Mouse (Mus musculus) CH12.LX (cell line): ENCODE results near the gene Rtn1. TPM values are rescaled to one million over a fixed set of nuclear protein-coding genes. Genes with fewer than 3 reads are reported as not detected.

Experiments
- DNase-seq: peaks from one replicate; pipeline ENCODE4 v3.0.0-alpha.2; 2013; ENCODE audit errors: extremely low read depth
- H3K27ac ChIP-seq: 2 replicates; pipeline ENCODE4 v1.5.1; 2012; ENCODE audit warnings: low read depth, mild to moderate bottlenecking, control low read depth, moderate library complexity; ENCODE audit not compliant: insufficient read depth
- H3K27me3 ChIP-seq: replicated peaks from 2 replicates; pipeline ENCODE3; 2012; ENCODE audit warnings: inconsistent platforms
- H3K36me3 ChIP-seq, 2 experiments: replicated peaks in 1 of 2; 2 replicates each; pipeline versions ENCODE3 to v1.6.1; 2012; ENCODE audit warnings: inconsistent platforms in 1 of 2, low read length in 1 of 2, mild to moderate bottlenecking in 1 of 2, mixed read lengths in 1 of 2, moderate library complexity in 1 of 2; ENCODE audit not compliant: control insufficient read depth in 1 of 2, insufficient read depth in 1 of 2
- H3K4me1 ChIP-seq, 2 experiments: 2 replicates each; pipeline ENCODE4 v1.6.1; 2012; ENCODE audit warnings: inconsistent platforms in 1 of 2, moderate library complexity in 1 of 2; ENCODE audit not compliant: insufficient read depth in 2 of 2, control insufficient read depth in 1 of 2
- H3K4me2 ChIP-seq: 2 replicates; pipeline ENCODE4 v1.6.1; 2012; ENCODE audit warnings: low read depth, mild to moderate bottlenecking, control low read depth; ENCODE audit not compliant: poor library complexity, insufficient read depth, severe bottlenecking
- H3K4me3 ChIP-seq, 3 experiments: fragments of 150-350 bp in 1 of 3; sonication (generic) in 1 of 3; replicated peaks in 1 of 3; 2 replicates each; pipeline versions ENCODE3 to v1.5.1; 2011 to 2012; ENCODE audit warnings: low read depth in 2 of 3, low read length in 2 of 3, mild to moderate bottlenecking in 2 of 3, moderate library complexity in 2 of 3, control low read depth in 1 of 3, improper control_type of control experiment in 1 of 3, inconsistent platforms in 1 of 3, mixed read lengths in 1 of 3; ENCODE audit not compliant: poor library complexity in 1 of 3
- H3K79me2 ChIP-seq: replicated peaks from 2 replicates; pipeline ENCODE4 v1.6.1; 2012; ENCODE audit warnings: mild to moderate bottlenecking, moderate library complexity; ENCODE audit not compliant: control insufficient read depth, poor library complexity, insufficient read depth, severe bottlenecking; ENCODE audit errors: extremely low read depth
- H3K9ac ChIP-seq: 2 replicates; pipeline ENCODE4 v1.6.1; 2012; ENCODE audit warnings: low read depth, mild to moderate bottlenecking, control low read depth, moderate library complexity; ENCODE audit not compliant: insufficient read depth
- H3K9me3 ChIP-seq: replicated peaks from 2 replicates; pipeline ENCODE3; 2012; ENCODE audit warnings: low read length, inconsistent platforms, mixed read lengths
- BHLHE40 ChIP-seq: IDR thresholded peaks from 2 replicates; pipeline ENCODE4 v1.6.1; 2011; ENCODE audit warnings: mild to moderate bottlenecking, low read depth, low read length, improper control_type of control experiment
- CTCF ChIP-seq, 2 experiments: IDR thresholded peaks in 1 of 2; conservative IDR thresholded peaks in 1 of 2; 2 replicates each; pipeline ENCODE4 v1.5.1; 2011 to 2012; ENCODE audit warnings: low read depth in 2 of 2, low read length in 2 of 2, improper control_type of control experiment in 1 of 2, inconsistent platforms in 1 of 2, mild to moderate bottlenecking in 1 of 2, moderate library complexity in 1 of 2
- ELF1 ChIP-seq: IDR thresholded peaks from 2 replicates; pipeline ENCODE4 v1.6.1; 2014; ENCODE audit warnings: low read depth, mild to moderate bottlenecking, inconsistent platforms, low read length, improper control_type of control experiment
- GABPA ChIP-seq: IDR thresholded peaks from 2 replicates; pipeline ENCODE4 v1.6.1; 2012; ENCODE audit warnings: low read depth, low read length, improper control_type of control experiment, inconsistent platforms; ENCODE audit not compliant: insufficient replicate concordance
- IRF4 ChIP-seq: IDR thresholded peaks from 2 replicates; pipeline ENCODE4 v1.6.1; 2014; ENCODE audit warnings: low read depth, mild to moderate bottlenecking, inconsistent platforms, low read length, improper control_type of control experiment
- JUND ChIP-seq: conservative IDR thresholded peaks from 2 replicates; pipeline ENCODE4 v1.6.1; 2011; ENCODE audit warnings: low read depth, low read length, improper control_type of control experiment
- KAT2A ChIP-seq: IDR thresholded peaks from 2 replicates; pipeline ENCODE4 v1.6.1; 2012; ENCODE audit warnings: low read length, improper control_type of control experiment, inconsistent platforms; ENCODE audit not compliant: insufficient replicate concordance
- MXI1 ChIP-seq: IDR thresholded peaks from 2 replicates; pipeline ENCODE4 v1.6.1; 2011; ENCODE audit warnings: mild to moderate bottlenecking, low read depth, low read length, improper control_type of control experiment
- MYC ChIP-seq: IDR thresholded peaks from 2 replicates; pipeline ENCODE4 v1.6.1; 2011; ENCODE audit warnings: low read depth, mild to moderate bottlenecking, improper control_type of control experiment, low read length
- PAX5 ChIP-seq: IDR thresholded peaks from 2 replicates; pipeline ENCODE4 v1.6.1; 2012; ENCODE audit warnings: low read length, inconsistent platforms, mixed read lengths
- SMC3 ChIP-seq: IDR thresholded peaks from 2 replicates; pipeline ENCODE4 v1.6.1; 2011; ENCODE audit warnings: low read depth, low read length, improper control_type of control experiment
- TBP ChIP-seq: conservative IDR thresholded peaks from 2 replicates; pipeline ENCODE4 v1.6.1; 2011; ENCODE audit warnings: low read depth, low read length, improper control_type of control experiment
- TCF12 ChIP-seq: IDR thresholded peaks from 2 replicates; pipeline ENCODE4 v1.6.1; 2014; ENCODE audit warnings: low read depth, mild to moderate bottlenecking, inconsistent platforms, low read length, improper control_type of control experiment
- USF1 ChIP-seq: IDR thresholded peaks from 2 replicates; pipeline ENCODE4 v1.6.1; 2014; ENCODE audit warnings: low read depth, mild to moderate bottlenecking, inconsistent platforms, low read length, improper control_type of control experiment
- USF2 ChIP-seq: conservative IDR thresholded peaks from 2 replicates; pipeline ENCODE4 v1.6.1; 2011; ENCODE audit warnings: low read depth, low read length, improper control_type of control experiment
- ZKSCAN1 ChIP-seq: IDR thresholded peaks from 2 replicates; pipeline ENCODE4 v1.6.1; 2012; ENCODE audit warnings: low read depth, inconsistent platforms, low read length, improper control_type of control experiment, borderline replicate concordance
- ZMIZ1 ChIP-seq: IDR thresholded peaks from 2 replicates; pipeline ENCODE4 v1.6.1; 2012; ENCODE audit warnings: low read depth, mild to moderate bottlenecking, inconsistent platforms, low read length, improper control_type of control experiment
- ZNF384 ChIP-seq: IDR thresholded peaks from 2 replicates; pipeline ENCODE4 v1.6.1; 2012; ENCODE audit warnings: low read depth, low read length, improper control_type of control experiment, inconsistent platforms
- dilution Hi-C: fragments of 300-500 bp; cut with MboI; formaldehyde crosslinking; loops from 2 replicates; pipeline ENCODE4 v1.14.3; 2020; ENCODE audit warnings: low sequenced_read_pairs; ENCODE audit not compliant: extremely low pct_unique_long_range_greater_than_20kb, extremely low pct_ligation_motif_present
- in situ Hi-C: fragments of 300-500 bp; cut with MboI; formaldehyde crosslinking; loops from 3 replicates; pipeline ENCODE4 v1.14.3; 2019; ENCODE audit warnings: low sequenced_read_pairs, low pct_ligation_motif_present, low pct_unique_long_range_greater_than_20kb, mixed read lengths
- polyA plus RNA-seq: library from polyadenylated mRNA; unstranded; fragments of >175 nt; gene quantifications from 2 replicates; pipeline ENCODE4 v1.2.1, GENCODE M21; 2012; ENCODE audit warnings: low read depth; ENCODE audit not compliant: insufficient read length
- total RNA-seq, 2 experiments: library from RNA; depleted of rRNA; stranded (reverse); fragments of 300-350 nt in 1 of 2; fragments of >200 nt in 1 of 2; gene quantifications; 2 replicates each; pipeline ENCODE4 v1.2.3; 2012 to 2014

Rtn1 gene
- total and polyA plus RNA-seq, 3 experiments = 0.08 to 0.17 TPM; not detected in 1

DNA sequence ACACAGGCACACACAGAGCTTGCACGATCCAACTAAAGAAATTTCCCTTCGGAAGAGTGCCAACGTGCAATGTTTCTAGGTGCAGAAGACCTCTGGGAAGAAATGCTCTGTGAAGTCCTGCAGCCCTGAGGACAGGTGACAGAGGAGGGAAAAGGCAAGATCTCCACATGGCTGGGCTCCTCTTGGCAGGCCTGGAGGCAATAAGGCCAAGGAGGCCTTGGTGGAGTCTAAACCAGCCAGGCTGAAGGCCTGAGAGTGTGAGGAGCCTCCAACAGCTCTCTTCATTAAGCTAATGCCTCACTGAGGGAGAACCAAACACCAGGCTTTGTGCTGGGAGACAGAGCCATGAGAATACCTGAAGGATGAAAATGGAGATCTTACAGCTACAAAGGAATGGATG lies 183.5 kb downstream of the Rtn1 start:
- no peaks in the 10 kb centered on the region for H3K36me3 ChIP-seq
- in situ Hi-C loops (no loop called here), dilution Hi-C loops (no loop called here)
- no peak overlapping the region for H3K27ac ChIP-seq
- no peak overlapping the region for H3K4me3 ChIP-seq
- no peaks in the 10 kb centered on the region for H3K79me2 ChIP-seq
- H3K9me3 ChIP-seq = no peaks in the 10 kb centered on the region
- H3K4me1 ChIP-seq = peaks cover 5 to 16% of the 10 kb centered on the region in 2 experiments
- H3K27me3 ChIP-seq = no peaks in the 10 kb centered on the region
- no peak for TF ChIP-seq TBP
- no peak for TF ChIP-seq ZKSCAN1
- no peak for TF ChIP-seq SMC3
- TF ChIP-seq IRF4 = no peak
- no peak for TF ChIP-seq ZMIZ1
- no peak for TF ChIP-seq ZNF384
- no peak for TF ChIP-seq GABPA
- no peak for TF ChIP-seq JUND
- no peak overlapping the region for H3K4me2 ChIP-seq
- no peak for DNase-seq
- H3K9ac ChIP-seq = no peak overlapping the region

DNA sequence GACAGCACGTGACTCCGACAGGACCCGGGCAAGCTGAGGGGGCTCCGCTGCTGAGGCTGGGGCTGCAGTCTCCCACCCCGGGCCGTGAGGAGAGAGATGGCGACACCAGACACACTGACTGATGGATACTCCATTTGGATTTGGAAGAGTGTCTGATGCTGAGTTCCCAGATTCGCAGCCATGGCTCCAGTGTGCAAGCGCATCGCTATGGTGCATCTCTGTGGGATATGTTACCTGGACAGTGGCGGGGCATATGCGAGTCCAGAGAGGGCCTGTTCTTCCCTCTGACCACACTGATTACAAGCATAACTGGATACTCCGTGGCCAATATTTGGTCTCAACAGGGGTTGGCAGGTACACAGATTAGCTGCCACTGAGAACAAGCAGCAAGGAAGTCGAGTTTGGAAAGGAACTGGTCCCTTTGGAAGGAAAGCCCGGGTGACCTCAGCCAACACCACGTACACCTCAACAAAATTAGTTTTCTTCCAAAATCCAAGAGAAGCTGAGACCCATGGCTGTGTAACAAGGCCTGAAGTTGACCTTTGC lies 185.2 kb downstream of the Rtn1 start:
- TF ChIP-seq MYC (no peak), GABPA (no peak), KAT2A (no peak), ELF1 (no peak), BHLHE40 (no peak), MXI1 (no peak), USF1 (no peak), TBP (no peak), TCF12 (no peak), PAX5 (no peak), USF2 (no peak), CTCF (conservative IDR thresholded peaks at IDR 0.05 in 1 of 2, IDR thresholded peaks at IDR 0.05 in 1 of 2; ENCODE audit: low read depth in 2 of 2, low read length in 2 of 2) (no peak)
- Histone ChIP-seq H3K4me3 (no peak overlapping the region), H3K9ac (no peak overlapping the region), H3K36me3 (no peaks in the 10 kb centered on the region), H3K9me3 (no peaks in the 10 kb centered on the region), H3K4me1 (peaks cover 5 to 16% of the 10 kb centered on the region in 2 experiments), H3K79me2 (no peaks in the 10 kb centered on the region), H3K27me3 (no peaks in the 10 kb centered on the region), H3K27ac (no peak overlapping the region), H3K4me2 (no peak overlapping the region)
- no peak for DNase-seq
- in situ Hi-C loops (no loop called here), dilution Hi-C loops (no loop called here)
